In genomic region chr4:9065981-9066815, GRCm38 (mm10) we compare ENCODE assay signal across 18 mouse cellular contexts.
DNase-seq lines count a peak whose midpoint lies in the region; ATAC-seq lines count a peak whose summit lies in the region.
"Had no signal": no experiment of that assay in that cellular context is flagged by ENCODE, and none has a peak within 500 bp of the region (broad histone marks: within the 10 kb centered on the region; RNA-seq: fewer than 3 reads in every experiment).

No protein-coding gene starts in this region.

- 69% methylated on average over 10 of the region's 10 CpGs for WGBS in hindbrain, embryonic 10.5 days
- WGBS in hindbrain, embryonic 14.5 days, result 65% methylated on average over 10 of the region's 10 CpGs

- H3K27ac ChIP-seq in hindbrain, embryonic 10.5 days, result peak overlapping the region; percentile 18; the same call in 1 of the 2 replicates
- H3K27ac ChIP-seq in hindbrain, embryonic 14.5 days, result no peak overlapping the region; the same call in 1 of the 2 replicates
- H3K27ac ChIP-seq: embryonic facial prominence, embryonic 12.5 days; forebrain, embryonic 12.5 days; heart, embryonic 10.5 days; liver, embryonic 15.5 days; neural tube, embryonic 12.5 days had no signal

- no peaks in the 10 kb centered on the region for H3K36me3 ChIP-seq in hindbrain, embryonic 10.5 days
- no peaks in the 10 kb centered on the region for H3K36me3 ChIP-seq in hindbrain, embryonic 14.5 days (replicated peaks; ENCODE audit: control insufficient read depth, insufficient read depth)
- H3K36me3 ChIP-seq: embryonic facial prominence, embryonic 12.5 days; forebrain, embryonic 12.5 days; heart, embryonic 10.5 days; liver, embryonic 15.5 days; neural tube, embryonic 12.5 days had no signal

- peaks cover 13% of the 10 kb centered on the region for H3K4me1 ChIP-seq in hindbrain, embryonic 10.5 days (replicated peaks)
- no peaks in the 10 kb centered on the region for H3K4me1 ChIP-seq in hindbrain, embryonic 14.5 days (replicated peaks; ENCODE audit: control insufficient read depth, insufficient read depth, low read length)
- H3K4me1 ChIP-seq: embryonic facial prominence, embryonic 12.5 days; liver, embryonic 15.5 days; neural tube, embryonic 12.5 days had no signal

- H3K9ac ChIP-seq in hindbrain, embryonic 14.5 days, result no peak overlapping the region
- H3K9ac ChIP-seq: embryonic facial prominence, embryonic 12.5 days; forebrain, embryonic 12.5 days; liver, embryonic 15.5 days; neural tube, embryonic 12.5 days had no signal

- H3K27me3 ChIP-seq in hindbrain, embryonic 10.5 days (ENCODE audit: insufficient read depth, poor library complexity, severe bottlenecking), result no peaks in the 10 kb centered on the region
- no peaks in the 10 kb centered on the region for H3K27me3 ChIP-seq in hindbrain, embryonic 14.5 days (ENCODE audit: control insufficient read depth, insufficient read depth, low read length)
- H3K27me3 ChIP-seq: embryonic facial prominence, embryonic 12.5 days; forebrain, embryonic 12.5 days; liver, embryonic 15.5 days; neural tube, embryonic 12.5 days; Patski had no signal

- no peaks in the 10 kb centered on the region for H3K9me3 ChIP-seq in hindbrain, embryonic 10.5 days
- no peaks in the 10 kb centered on the region for H3K9me3 ChIP-seq in hindbrain, embryonic 14.5 days (ENCODE audit: control insufficient read depth, low read length)
- H3K9me3 ChIP-seq: embryonic facial prominence, embryonic 12.5 days; forebrain, embryonic 12.5 days; heart, embryonic 10.5 days; liver, embryonic 15.5 days; neural tube, embryonic 12.5 days had no signal

- DNase-seq in hindbrain, embryonic 10.5 days (ENCODE audit: low spot score), result no peak
- DNase-seq in hindbrain, embryonic 14.5 days (ENCODE audit: low spot score), result no peak
- peak; percentile 86 for DNase-seq in 416B (ENCODE audit: low read depth)
- peak; percentile 18 for DNase-seq in layer of hippocampus, adult 9-11 months
- no peak for DNase-seq in kidney, postnatal 4 days
- no peak for DNase-seq in urinary bladder, postnatal 4 days (ENCODE audit: low spot score in 2 of 2)
- DNase-seq in urinary bladder, adult 2 months (ENCODE audit: low spot score), result no peak
- DNase-seq: heart, postnatal 4 days; kidney, adult 8-10 months; midbrain, embryonic 14.5 days; thymus, adult 18-20 months had no signal

- H3K4me2 ChIP-seq in hindbrain, embryonic 14.5 days (replicated peaks), result no peak overlapping the region
- H3K4me2 ChIP-seq: embryonic facial prominence, embryonic 12.5 days; forebrain, embryonic 12.5 days; liver, embryonic 15.5 days; neural tube, embryonic 12.5 days had no signal

- ATAC-seq in hindbrain, embryonic 14.5 days (ENCODE audit: low FRiP score), result no peak
- ATAC-seq in CD4-positive, CD25-positive, alpha-beta regulatory T cell, adult 4 months, result peak; percentile 92
- ATAC-seq: Patski had no signal

- H3K4me3 ChIP-seq in hindbrain, embryonic 10.5 days, result no peak overlapping the region
- H3K4me3 ChIP-seq in hindbrain, embryonic 14.5 days (replicated peaks; ENCODE audit: low read length), result no peak overlapping the region
- H3K4me3 ChIP-seq: embryonic facial prominence, embryonic 12.5 days; forebrain, embryonic 12.5 days; heart, embryonic 10.5 days; liver, embryonic 15.5 days; neural tube, embryonic 12.5 days had no signal

Comparison
In these comparisons a context has a peak if more than half of its experiments do, and no peak if none do; other contexts are left out.
1. DNase-seq: peak in 416B (single experiment) and layer of hippocampus, adult 9-11 months (single experiment); none in hindbrain, embryonic 10.5 days (single experiment), hindbrain, embryonic 14.5 days (single experiment), kidney, postnatal 4 days (0 of 2), urinary bladder, postnatal 4 days (0 of 2) and urinary bladder, adult 2 months (single experiment).